Mouse (Mus musculus) intestine, embryonic 16.5 days (tissue): ENCODE measurements around the gene Hoxa3. TPM values are rescaled to one million over a fixed set of nuclear protein-coding genes. Genes with fewer than 3 reads are reported as not detected.

Experiments used
- ATAC-seq: fragments of 200-750 bp; cut with Nextera tagmentation; 2 replicates; pipeline ENCODE4 v1.8.0; 2017; ENCODE audit warnings: moderate TSS enrichment, moderate library complexity
- H3K27ac ChIP-seq: fragments of 300-500 bp; sonication (generic); 2 replicates; pipeline ENCODE4 v1.5.1; 2014; ENCODE audit warnings: mild to moderate bottlenecking, low read length
- H3K27me3 ChIP-seq: fragments of 300-500 bp; sonication (generic); replicated peaks from 2 replicates; pipeline ENCODE4 v1.6.1; 2014; ENCODE audit warnings: low read length, control low read depth, mixed read lengths; ENCODE audit not compliant: control insufficient read depth, insufficient read depth
- H3K36me3 ChIP-seq: fragments of 300-500 bp; sonication (generic); 2 replicates; pipeline ENCODE4 v1.6.1; 2014; ENCODE audit warnings: low read length, control low read depth; ENCODE audit not compliant: control insufficient read depth, insufficient read depth
- H3K4me1 ChIP-seq: fragments of 300-500 bp; sonication (generic); 2 replicates; pipeline ENCODE4 v1.6.1; 2014; ENCODE audit warnings: low read length, control low read depth, mixed read lengths; ENCODE audit not compliant: control insufficient read depth, insufficient read depth
- H3K4me2 ChIP-seq: fragments of 300-500 bp; sonication (generic); 2 replicates; pipeline ENCODE4 v1.6.1; 2014; ENCODE audit warnings: low read depth, low read length, control low read depth
- H3K4me3 ChIP-seq: fragments of 300-500 bp; sonication (generic); 2 replicates; pipeline ENCODE4 v1.5.1; 2014; ENCODE audit warnings: mild to moderate bottlenecking, low read length
- H3K9ac ChIP-seq: fragments of 300-500 bp; sonication (generic); 2 replicates; pipeline ENCODE4 v1.6.1; 2014; ENCODE audit warnings: low read depth, low read length
- H3K9me3 ChIP-seq: fragments of 300-500 bp; sonication (generic); 2 replicates; pipeline ENCODE4 v1.6.1; 2016; ENCODE audit warnings: low read length, control low read depth; ENCODE audit not compliant: control insufficient read depth
- WGBS: fragments of 180-500 bp; shearing (Covaris S2); extraction: QIAGEN DNeasy Blood & Tissue Kit; methylation state at CpG from one replicate; pipeline ENCODE4 v1.1.7; 2014; 5-methylcytosine and 5-hydroxymethylcytosine counted together
- polyA plus RNA-seq: library from polyadenylated mRNA; unstranded; fragments of >200 nt; fragmentation: Nextera tagmentation; extraction: Ambion mirVana; gene quantifications from 2 replicates; pipeline ENCODE4 v1.2.1, GENCODE M21; 2015

The Hoxa3 gene
- polyA plus RNA-seq, 1 experiment from 2014 or later: 5.9 TPM

GRCm38 (mm10) chr6:52183311-52184080 lies 29.6 kb downstream of the Hoxa3 start:
- Histone ChIP-seq H3K4me1 (peaks cover 50% of the 10 kb centered on the region), H3K36me3 (no peaks in the 10 kb centered on the region), H3K27me3 (peaks cover 8% of the 10 kb centered on the region), H3K4me3 (peak overlapping the region; percentile 13; the same call in 1 of the 2 replicates), H3K4me2 (peak overlapping the region; percentile 43), H3K9me3 (no peaks in the 10 kb centered on the region), H3K9ac (peak overlapping the region; percentile 53), H3K27ac (peak overlapping the region; percentile 86)
- ATAC-seq: peak; percentile 63
- WGBS: 18% methylated on average over 10 of the region's 10 CpGs

- H3K4me2 ChIP-seq: peak overlapping the region; percentile 43
- no peaks in the 10 kb centered on the region for H3K36me3 ChIP-seq
- 40% methylated on average over 1 of the region's 1 CpGs for WGBS
- peak overlapping the region; percentile 86 for H3K27ac ChIP-seq
- H3K27me3 ChIP-seq: peaks cover 8% of the 10 kb centered on the region
- peak; percentile 34; the same call in 1 of the 2 replicates for ATAC-seq
- no peaks in the 10 kb centered on the region for H3K9me3 ChIP-seq
- 0 out of 2 replicates have a peak overlapping the region, but pooled peaks have one; percentile 8 for H3K4me3 ChIP-seq
- H3K9ac ChIP-seq: peak overlapping the region; percentile 53
- H3K4me1 ChIP-seq: peaks cover 51% of the 10 kb centered on the region
These were observed 30.3 kb downstream of the Hoxa3 start for GRCm38 (mm10) chr6:52182793-52183192.

- H3K36me3 ChIP-seq: no peaks in the 10 kb centered on the region
- H3K4me3 ChIP-seq: no peak overlapping the region
- ATAC-seq: no peak
- H3K9ac ChIP-seq: 0 out of 2 replicates have a peak overlapping the region, but pooled peaks have one; percentile 79
- WGBS: 50% methylated on average over 2 of the region's 2 CpGs
- H3K27ac ChIP-seq: no peak overlapping the region
- no peak overlapping the region for H3K4me2 ChIP-seq
- no peaks in the 10 kb centered on the region for H3K9me3 ChIP-seq
- H3K27me3 ChIP-seq: peaks cover 8% of the 10 kb centered on the region
- peaks cover 58% of the 10 kb centered on the region for H3K4me1 ChIP-seq
These were observed 31.1 kb downstream of the Hoxa3 start for GRCm38 (mm10) chr6:52182030-52182429.

GRCm38 (mm10) chr6:52180726-52181125 lies 32.4 kb downstream of the Hoxa3 start:
- peaks cover 60% of the 10 kb centered on the region for H3K4me1 ChIP-seq
- peak overlapping the region; percentile 61 for H3K27ac ChIP-seq
- H3K9me3 ChIP-seq: no peaks in the 10 kb centered on the region
- peak overlapping the region; percentile 82 for H3K4me2 ChIP-seq
- WGBS: 42% methylated on average over 3 of the region's 3 CpGs
- no peaks in the 10 kb centered on the region for H3K36me3 ChIP-seq
- H3K9ac ChIP-seq: peak overlapping the region; percentile 79
- no peak for ATAC-seq
- H3K27me3 ChIP-seq: peaks cover 8% of the 10 kb centered on the region
- H3K4me3 ChIP-seq: peak overlapping the region; percentile 63

- Histone ChIP-seq H3K9me3 (no peaks in the 10 kb centered on the region), H3K4me2 (peak overlapping the region; percentile 82), H3K27me3 (peaks cover 8% of the 10 kb centered on the region), H3K27ac (peak overlapping the region; percentile 61), H3K36me3 (no peaks in the 10 kb centered on the region), H3K4me1 (peaks cover 55% of the 10 kb centered on the region), H3K9ac (peak overlapping the region; percentile 79), H3K4me3 (peak overlapping the region; percentile 63)
- WGBS: 43% methylated on average over 11 of the region's 11 CpGs
- no peak for ATAC-seq
These were observed 32.9 kb downstream of the Hoxa3 start for GRCm38 (mm10) chr6:52180213-52180710.

- WGBS: 36% methylated on average over 10 of the region's 10 CpGs
These were observed 33.4 kb downstream of the Hoxa3 start for GRCm38 (mm10) chr6:52179690-52180089.

GRCm38 (mm10) chr6:52178918-52179665 lies 34.0 kb downstream of the Hoxa3 start:
- Histone ChIP-seq H3K4me2 (peak overlapping the region; percentile 82), H3K9me3 (no peaks in the 10 kb centered on the region), H3K4me1 (peaks cover 44% of the 10 kb centered on the region), H3K36me3 (no peaks in the 10 kb centered on the region), H3K27ac (peak overlapping the region; percentile 61), H3K27me3 (peaks cover 8% of the 10 kb centered on the region), H3K4me3 (peak overlapping the region; percentile 63), H3K9ac (peak overlapping the region; percentile 79)
- ATAC-seq: no peak
- 37% methylated on average over 4 of the region's 4 CpGs for WGBS

More at GRCm38 (mm10) chr6:52179690-52180089, 33.4 kb downstream of the Hoxa3 start:
- peak overlapping the region; percentile 82 for H3K4me2 ChIP-seq
- peaks cover 50% of the 10 kb centered on the region for H3K4me1 ChIP-seq
- no peaks in the 10 kb centered on the region for H3K9me3 ChIP-seq
- no peak for ATAC-seq
- peaks cover 8% of the 10 kb centered on the region for H3K27me3 ChIP-seq
- peak overlapping the region; percentile 63 for H3K4me3 ChIP-seq
- H3K9ac ChIP-seq: peak overlapping the region; percentile 79
- no peaks in the 10 kb centered on the region for H3K36me3 ChIP-seq
- H3K27ac ChIP-seq: peak overlapping the region; percentile 61

- ATAC-seq: no peak
- Histone ChIP-seq H3K4me2 (peak overlapping the region; percentile 82), H3K4me3 (peak overlapping the region; percentile 63), H3K27ac (peak overlapping the region; percentile 96), H3K9ac (peak overlapping the region; percentile 79), H3K36me3 (no peaks in the 10 kb centered on the region), H3K27me3 (peaks cover 8% of the 10 kb centered on the region), H3K9me3 (no peaks in the 10 kb centered on the region), H3K4me1 (peaks cover 34% of the 10 kb centered on the region)
- 11% methylated on average over 9 of the region's 9 CpGs for WGBS
These were observed 35.3 kb downstream of the Hoxa3 start for GRCm38 (mm10) chr6:52177806-52178205.
